Mouse (Mus musculus): ENCODE results near the gene Psmd8.
"Not testable (repeated sequence)": the region's sequence is repeated elsewhere in the genome, so short reads cannot be mapped to it uniquely, and the experiment has no call there.

Gene Psmd8

DNA sequence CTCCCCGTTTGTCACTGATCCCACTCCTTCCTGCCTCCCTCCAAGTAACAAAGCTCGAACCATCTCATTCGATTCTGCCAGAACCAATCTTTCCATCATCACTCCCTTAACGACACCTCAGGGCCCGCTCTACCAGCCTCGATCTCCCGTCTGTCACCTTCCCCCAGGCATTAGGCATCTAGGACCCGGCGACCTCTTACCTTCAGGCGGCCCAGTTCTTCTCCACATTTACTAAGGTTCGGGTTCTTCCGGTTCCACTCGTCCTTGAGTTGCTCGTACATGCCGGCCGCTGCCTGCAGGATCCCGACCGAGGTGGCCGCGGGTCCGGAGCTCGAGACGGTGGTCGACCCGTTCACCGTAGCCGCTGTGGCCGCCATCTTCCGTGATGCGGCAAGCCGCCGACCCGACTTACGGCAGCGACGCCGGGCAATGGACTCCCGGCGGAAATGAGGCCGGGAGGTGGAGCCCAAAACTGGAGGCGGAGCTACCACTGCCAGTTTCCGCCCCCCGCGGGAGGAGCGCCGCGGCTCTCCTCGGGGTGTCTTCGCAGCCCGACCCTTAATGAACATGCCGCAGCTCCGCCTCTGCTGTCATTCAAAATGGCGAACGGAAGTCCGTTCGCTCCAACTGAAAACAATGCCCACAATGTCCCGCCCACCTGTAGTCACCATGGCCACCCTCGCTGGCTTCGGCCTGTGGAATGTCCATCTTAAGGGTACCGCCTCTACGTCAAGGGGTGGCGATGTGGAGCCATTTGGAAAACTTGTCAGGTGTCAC lies at the start of gene Psmd8:
Gene Psmd8, minus strand, starts transcription at position 625 of the 777 bp plus-strand sequence.
- DNase-seq (ENCODE audit: low spot score in 2 of 2): peak; percentile 96 to 97

DNA sequence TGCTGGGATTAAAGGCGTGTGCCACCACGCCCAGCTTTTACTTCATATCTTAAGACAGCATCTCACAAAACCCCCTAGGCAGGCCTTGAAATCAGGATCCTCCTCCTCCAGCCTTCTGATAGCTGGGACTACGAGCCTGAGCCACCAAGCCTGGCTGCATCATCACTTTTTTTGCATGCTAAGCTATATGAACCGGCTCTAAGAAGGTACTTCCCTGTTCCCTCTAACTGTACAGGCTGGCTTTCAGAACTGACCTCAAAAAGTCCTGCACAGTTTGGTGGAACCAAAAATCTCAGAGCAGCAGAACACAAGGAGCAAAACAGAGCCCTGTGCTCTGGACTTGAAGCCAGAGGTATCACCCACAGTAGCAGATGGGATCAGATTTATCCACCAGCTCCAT lies 47.7 kb upstream of the Psmd8 start:
- DNase-seq (ENCODE audit: low spot score in 2 of 2): no peak

DNA sequence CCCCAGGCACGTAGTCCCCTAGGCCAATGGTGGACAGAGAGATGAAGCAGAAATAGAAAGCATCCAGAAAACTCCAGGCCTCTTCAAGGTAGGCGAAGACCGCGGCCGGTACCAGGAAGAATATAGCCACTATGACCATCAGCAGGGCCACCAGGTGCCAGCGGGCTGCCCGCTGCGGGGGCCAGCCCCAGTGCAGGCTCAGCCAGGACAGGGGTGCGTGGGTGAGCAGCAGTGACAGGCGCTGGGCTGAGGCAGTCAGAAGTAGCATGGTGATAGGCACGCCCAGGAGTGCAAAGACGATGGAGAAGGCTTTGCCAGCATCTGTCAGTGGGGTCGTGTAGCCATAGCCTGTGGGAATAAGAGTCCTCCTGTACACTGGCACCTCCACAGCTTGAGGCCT lies 45.0 kb upstream of the Psmd8 start:
- no peak for DNase-seq (ENCODE audit: low spot score in 2 of 2)

DNA sequence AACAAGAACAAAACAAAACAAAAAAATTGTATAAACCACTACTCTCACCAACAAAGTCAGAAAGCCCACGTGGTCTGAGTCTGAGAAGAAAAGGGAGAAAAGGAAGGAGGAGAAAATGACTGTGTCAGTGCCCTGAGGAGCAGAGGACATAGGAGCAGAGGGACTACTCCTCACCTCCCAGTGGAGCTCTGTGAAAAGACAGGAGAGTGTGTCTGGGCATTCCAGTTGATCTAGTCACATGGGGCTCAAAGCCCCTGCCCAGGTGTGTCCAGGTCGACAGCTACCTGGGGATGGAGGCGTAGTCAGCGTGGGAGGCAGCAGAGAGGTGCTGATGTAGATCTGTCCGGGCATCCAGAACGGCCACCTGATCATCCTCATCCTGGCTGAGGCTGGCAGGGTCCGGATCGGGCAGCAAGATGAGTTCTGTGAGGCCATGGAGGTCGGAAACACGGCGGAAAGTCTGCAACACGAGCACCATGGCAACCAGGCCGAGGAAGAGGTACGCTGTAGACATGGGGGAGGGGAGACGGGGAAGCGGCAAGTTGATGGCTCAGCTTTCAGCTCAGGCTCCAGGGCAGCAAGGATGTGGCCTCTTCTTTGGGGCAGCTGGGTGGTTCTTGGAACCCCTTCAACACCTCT lies 44.4 kb upstream of the Psmd8 start:
- no peak for DNase-seq (ENCODE audit: low spot score in 2 of 2)

DNA sequence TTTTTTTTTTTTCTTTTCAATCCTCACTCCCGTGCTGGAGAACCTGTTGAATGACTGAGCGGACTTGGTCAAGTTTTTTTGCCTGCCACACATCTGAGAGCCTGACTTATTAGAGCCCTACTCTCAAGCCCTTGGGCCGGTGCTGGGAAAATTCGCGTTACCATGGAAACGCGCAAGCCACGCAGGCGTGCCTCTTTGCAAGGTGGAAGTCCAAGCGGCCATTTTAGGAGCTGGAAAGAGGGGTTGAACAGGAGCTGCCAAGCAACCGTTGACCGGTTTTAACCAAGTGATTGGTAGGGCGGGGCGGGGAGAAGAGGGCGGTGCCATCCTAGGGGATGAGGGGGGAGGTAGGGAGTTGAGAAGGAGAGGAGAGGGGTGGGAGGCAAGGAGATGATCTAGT lies 34.3 kb upstream of the Psmd8 start:
- no peak for DNase-seq (ENCODE audit: low spot score in 2 of 2)

DNA sequence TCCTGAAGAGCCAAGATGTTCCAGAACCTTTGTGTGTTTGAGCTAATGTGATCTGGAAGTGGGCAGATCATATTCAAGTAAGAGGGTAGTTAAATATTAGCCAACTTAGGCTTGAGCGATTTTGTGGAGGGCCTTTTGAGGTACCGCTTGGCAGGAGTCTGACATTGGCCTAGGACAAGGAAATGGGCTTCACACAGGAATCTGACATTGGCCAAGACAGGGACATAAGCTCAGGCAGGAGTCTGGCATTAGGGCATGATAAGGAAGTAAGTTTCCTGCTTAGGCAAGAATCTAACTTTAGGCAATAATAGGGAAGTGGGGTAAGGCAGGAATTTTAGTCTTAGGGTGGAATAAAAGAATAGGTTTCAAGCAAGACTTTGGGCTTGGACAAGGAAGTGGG lies 33.7 kb upstream of the Psmd8 start:
- DNase-seq (ENCODE audit: low spot score in 2 of 2): no peak

DNA sequence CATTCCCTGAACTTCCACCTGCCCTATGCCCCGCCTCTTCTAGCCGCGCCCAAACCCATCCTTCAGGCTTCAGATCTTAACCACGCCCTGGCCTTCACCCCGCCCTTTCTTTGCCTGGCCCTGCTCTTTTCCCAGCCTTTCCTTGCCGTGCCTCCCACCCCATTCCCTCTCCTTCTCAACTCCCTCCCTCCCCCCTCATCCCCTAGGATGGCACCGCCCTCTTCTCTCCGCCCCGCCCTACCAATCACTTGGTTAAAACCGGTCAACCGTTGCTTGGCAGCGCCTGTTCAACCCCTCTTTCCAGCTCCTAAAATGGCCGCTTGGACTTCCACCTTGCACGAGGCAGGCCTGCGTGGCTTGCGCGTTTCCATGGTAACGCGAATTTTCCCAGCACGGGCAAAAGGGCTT lies 33.2 kb upstream of the Psmd8 start, which contains the start of gene Catsperg1:
Gene Catsperg1, minus strand, starts transcription at position 361 of the 408 bp plus-strand sequence.
- DNase-seq (ENCODE audit: low spot score in 2 of 2): no peak

DNA sequence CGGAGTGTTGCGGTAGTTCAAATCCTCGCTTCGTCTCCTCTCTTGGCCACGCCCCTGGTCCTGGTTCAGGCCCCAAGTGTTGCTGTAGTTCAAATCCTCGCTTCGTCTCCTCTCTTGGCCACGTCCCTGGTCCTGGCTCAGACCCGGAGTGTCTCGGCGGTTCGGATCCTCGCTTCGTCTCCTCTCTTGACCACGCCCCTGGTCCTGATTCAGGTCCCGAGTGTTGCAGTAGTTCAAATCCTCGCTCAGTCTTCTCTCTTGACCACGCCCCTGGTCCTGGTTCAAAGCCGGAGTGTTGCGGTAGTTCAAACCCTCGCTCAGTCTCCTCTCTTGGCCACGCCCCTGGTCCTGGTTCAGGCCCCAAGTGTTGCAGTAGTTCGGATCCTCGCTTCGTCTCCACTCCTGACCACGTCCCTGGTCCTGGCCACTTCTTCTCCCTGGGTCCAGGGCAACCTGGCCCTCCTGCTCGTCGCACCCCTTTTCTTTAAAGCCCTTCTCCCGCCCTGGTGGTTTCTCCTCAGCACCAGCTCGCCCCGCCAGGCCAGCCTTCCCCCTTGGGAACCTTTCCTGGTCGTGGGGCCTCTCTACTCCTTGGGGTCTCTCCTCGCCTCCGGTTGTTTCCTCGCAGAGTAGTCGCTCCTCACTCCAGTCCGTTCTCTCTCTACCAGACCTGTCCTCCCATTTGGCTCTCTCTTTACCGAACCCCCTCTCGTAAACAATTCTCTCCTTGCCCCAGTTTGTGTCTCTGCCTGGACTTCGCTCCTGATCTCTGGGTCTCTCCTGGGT lies 32.5 kb upstream of the Psmd8 start:
- not testable (repeated sequence) for DNase-seq (ENCODE audit: low spot score in 2 of 2)

DNA sequence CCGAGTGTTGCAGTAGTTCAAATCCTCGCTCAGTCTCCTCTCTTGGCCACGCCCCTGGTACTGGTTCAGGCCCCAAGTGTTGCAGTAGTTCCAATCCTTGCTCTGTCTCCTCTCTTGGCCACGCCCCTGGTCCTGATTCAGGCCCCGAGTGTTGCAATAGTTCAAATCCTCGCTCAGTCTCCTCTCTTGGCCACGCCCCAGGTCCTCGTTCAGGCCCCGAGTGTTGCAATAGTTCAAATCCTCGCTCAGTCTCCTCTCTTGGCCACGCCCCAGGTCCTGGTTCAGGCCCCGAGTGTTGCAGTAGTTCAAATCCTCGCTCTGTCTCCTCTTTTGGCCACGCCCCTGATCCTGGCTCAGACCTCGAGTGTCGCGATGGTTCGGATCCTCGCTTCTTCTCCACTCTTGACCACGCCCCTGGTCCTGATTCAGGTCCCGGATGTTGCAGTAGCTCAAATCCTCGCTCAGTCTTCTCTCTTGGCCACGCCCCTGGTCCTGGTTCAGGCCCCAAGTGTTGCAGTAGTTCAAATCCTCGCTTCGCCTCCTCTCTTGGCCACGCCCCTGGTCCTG lies 31.8 kb upstream of the Psmd8 start:
- no peak for DNase-seq (ENCODE audit: low spot score in 2 of 2)

DNA sequence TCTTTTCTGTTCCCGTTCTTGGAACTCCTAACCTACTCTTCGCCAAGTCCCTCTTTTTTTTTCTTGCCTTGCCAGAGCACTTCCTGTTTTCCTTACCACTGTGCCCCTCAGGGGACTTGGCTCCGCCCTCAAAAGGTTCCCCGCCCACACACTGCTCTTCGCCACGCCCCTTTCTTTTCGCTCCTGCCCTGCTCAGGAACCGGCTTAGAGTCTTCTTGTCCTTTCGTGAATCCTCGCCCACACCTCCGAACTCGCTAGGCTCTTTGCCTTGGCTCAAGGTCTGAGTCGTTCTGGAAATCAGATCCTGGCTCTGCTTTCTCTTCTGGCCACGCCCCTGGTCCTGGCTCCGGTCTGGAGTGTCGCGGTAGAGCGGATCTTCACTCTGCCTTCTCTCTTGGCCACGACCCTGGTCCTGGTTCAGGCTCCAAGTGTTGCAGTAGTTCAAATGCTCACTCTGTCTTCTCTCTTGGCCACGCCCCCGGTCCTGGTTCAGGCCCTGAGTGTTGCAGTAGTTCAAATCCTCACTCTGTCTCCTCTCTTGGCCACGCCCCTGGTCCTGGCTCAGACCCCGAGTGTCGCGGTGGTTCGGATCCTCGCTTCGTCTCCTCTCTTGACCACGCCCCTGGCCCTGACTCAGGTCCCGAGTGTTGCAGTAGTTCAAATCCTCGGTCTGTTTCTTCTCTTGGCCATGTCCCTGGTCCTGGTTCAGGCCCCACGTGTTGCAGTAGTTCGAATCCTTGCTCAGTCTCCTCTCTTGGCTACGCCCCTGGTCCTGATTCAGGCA lies 31.1 kb upstream of the Psmd8 start:
- DNase-seq (ENCODE audit: low spot score in 2 of 2): peak; percentile 82 to 90

DNA sequence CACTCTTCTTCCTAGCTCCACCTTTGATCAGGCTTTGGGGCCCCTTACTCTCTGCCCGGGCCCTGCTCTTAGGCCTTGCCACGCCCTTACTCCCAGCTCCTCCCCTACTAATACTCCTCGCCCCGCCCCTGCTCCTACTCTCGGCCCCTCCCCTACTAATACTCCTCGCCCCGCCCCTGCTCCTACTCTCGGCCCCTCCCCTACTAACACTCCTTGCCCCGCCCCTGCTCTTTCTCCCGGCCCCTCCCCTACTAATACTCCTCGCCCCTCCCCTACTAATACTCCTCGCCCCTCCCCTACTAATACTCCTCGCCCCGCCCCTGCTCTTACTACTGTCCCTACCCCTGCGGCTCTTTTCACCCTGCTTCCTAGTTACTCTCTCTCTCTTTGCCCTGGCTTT lies 30.5 kb upstream of the Psmd8 start:
- DNase-seq (ENCODE audit: low spot score in 2 of 2): not testable (repeated sequence)

DNA sequence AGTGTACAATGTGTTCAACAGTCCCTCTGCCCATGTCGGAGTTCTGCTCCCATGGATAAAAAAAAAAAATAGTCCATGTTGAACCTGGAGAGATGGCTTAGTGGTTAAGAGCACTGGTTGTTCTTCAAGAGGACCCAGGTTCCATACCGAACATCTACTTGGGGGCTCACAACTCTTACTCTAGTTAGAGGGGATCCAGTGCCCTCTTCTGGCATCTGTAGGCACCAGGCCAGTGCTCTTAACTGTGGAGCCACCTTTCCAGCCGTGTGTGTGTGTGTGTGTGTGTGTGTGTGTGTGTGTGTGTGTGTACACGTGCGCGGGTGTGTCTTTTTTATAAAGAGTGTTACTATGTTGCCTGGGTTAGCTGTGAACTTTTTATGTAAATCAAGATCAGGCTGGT lies 22.1 kb upstream of the Psmd8 start:
- DNase-seq (ENCODE audit: low spot score in 2 of 2): no peak

DNA sequence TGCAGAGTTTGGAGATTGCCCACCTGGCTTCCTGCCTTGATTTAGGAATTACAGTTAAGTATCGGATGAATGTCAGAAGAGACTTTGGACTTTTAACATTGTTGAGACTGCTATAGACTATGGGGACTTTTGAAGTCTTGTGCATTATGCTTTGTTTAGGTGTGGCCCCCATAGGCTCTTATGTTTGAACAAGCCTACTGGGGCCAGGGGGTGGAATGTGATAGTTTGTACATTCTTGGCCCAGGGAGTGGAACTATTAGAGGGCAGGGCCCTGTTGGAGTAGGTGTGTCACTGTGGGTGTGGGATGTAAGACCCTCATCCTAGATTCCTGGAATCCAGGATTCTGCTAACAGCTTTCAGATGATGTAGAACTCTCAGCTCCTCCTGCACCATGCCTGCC lies 13.7 kb upstream of the Psmd8 start:
- DNase-seq (ENCODE audit: low spot score in 2 of 2): not testable (repeated sequence)

DNA sequence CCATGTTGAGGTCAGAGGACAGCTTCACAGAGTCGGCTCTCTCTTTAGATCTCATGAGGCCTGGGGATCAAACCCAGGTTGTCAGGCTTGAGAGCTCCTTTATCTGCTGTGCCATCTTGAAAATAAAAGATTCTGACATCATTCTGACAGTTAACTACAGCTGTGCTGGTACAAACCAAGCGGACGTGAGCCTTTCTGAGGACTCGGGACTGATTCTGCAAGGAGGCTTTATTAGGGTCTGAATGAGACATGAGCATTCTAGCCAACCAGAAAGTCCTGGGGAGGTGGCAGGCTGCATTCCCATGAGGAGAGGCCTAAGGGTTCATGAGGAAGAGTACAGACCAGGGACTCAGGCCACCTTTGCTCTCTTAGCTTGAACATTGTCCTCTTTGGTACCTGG lies 822 bp upstream of the Psmd8 start:
- DNase-seq (ENCODE audit: low spot score in 2 of 2): not testable (repeated sequence)

DNA sequence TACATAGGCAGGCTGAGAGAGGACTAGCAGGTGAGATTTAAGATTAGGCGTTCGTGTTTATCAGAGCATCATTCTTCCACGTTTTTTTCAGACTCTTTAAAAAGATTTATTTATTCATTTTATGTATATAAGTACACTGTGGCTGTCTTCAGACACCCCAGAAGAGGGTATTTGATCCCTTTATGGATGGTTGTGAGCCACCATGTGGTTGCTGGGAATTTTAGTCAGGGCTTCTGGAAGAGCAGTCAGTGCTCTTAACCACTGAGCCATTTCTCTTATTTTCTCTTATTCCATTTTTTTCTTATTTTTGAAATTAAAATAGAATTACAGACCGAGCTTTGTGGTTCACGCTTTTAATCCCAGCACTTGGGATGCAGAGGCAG lies 344 bp upstream of the Psmd8 start:
- no peak for DNase-seq (ENCODE audit: low spot score in 2 of 2)

DNA sequence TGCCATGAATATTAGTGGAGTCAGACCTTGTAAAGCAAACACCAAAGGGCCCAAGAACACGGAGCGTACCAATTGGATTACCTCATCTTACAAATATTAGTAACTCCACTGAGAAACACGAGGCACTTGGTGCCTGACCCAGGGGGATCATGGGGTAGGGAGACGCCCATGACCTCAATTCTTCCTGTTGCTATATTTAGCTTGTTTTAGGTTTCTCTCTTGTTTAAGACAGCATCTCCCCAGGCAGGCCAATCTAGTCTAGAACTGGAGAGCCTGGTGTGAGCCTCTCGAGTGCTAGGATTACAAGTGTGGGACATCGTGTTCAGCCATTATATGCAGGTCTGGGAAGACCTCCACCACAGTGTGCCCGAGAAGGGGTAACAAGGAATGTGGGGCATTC lies 1.2 kb downstream of the Psmd8 start:
- DNase-seq (ENCODE audit: low spot score in 2 of 2): peak in 1 of 2 experiments; percentile 53

DNA sequence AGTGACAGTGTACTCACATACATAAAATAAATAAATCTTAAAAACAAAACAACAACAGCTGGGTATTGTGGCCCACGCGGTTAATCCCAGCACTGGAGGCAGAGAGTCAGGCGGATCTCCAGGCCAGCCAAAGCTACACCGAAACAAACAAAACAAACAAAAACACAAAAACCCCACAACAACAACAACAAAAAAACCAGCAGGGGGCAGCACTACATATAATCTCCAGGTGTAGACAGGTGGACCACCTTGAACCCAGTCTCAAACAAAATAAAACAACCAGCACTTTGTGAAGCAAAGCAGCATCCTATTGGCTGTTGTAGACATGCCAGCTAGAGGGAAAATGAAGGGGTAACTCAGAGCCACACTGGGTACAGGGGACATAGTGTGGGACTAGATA lies 2.4 kb downstream of the Psmd8 start:
- DNase-seq (ENCODE audit: low spot score in 2 of 2): no peak

DNA sequence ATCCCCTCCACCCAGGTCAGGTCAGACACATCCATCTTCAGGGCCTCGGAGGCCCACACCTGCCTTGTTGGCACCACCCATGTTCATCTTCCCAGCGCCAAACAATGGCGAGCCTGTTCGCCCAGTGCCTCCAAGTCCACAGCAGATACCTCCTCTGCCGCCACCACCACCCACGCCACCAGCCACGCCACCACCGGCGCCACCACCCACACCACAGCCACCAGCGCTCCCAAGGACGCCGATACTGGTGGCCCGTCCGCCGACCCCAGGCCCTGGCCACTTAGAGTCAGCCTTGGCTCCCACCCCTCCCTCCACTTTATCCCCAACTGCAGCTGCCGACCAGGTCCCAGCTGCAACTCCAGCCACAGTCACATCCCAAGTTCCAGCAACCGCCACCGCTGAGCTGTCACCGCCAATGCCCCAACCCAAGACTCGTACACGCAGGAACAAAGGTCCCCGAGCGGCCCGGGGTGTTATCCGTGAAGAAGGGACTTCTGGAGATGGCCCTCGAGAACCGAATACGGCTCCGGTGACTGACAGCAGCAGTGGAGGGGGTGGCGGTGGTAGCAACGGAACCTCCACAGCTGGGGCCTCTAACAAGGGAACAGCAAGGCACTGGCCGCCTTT lies 8.0 kb downstream of the Psmd8 start:
- DNase-seq (ENCODE audit: low spot score in 2 of 2): no peak

DNA sequence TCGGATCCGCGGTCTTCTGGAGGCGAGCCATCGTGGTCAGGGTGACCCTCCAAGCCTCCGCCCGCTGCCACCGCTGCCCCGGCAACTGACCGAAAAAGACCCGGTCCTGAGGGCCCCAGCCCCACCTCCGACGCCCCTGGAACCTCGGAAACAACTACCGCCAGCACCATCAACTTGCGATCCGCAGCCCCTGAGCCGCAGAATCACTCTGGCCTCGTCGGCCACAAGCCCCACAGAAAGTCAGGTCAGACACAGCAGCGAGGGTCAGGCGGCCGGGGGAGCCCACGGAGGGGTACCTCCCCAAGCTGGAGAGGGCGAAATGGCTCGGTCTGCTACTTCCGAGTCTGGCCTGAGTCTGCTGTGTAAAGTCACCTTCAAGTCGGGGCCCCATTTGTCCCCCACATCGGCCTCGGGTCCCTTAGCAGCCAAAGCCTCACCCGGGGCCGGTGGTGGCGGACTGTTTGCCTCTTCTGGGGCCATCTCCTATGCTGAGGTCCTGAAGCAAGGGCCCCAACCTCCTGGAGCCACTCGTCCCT lies 8.9 kb downstream of the Psmd8 start:
- no peak for DNase-seq (ENCODE audit: low spot score in 2 of 2)

DNA sequence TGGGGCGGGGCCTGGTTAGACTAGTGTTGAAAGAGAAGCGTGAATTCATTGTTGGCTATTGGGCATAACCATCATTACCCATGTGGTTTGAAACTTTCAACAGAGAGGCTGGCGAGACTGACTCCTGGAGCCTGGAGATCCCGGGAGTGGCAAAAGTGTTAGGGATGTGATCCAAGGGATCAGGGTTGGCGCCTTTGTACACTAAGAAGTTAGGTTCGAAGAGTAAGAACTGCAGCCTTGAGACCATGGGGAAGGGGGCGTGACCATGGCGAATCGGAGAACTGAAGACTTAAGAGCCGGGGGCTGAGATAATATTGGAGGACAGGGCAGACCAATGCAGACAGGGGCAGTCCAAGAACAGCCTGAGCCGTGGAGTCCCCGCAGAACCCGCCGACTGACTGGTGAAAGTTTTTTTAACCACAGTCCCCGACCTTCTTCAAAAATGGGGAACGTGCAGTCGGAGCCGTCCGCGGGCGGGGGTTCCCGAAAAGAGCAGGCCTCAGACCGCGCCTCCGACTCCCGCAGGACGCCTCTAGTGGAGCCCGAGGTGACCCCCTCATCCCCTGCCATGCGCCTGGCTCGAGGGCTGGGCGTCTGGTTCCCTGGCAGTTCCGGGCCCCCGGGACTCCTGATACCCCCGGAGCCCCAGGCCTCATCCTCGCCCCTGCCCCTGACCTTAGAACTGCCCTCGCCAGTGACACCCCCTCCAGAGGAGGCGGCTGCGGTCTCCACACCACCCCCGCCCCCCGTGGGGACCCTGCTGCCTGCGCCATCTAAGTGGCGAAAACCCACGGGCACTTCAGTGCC lies 9.5 kb downstream of the Psmd8 start:
- DNase-seq (ENCODE audit: low spot score in 2 of 2): peak; percentile 21 to 41

All from natural killer cell, adult 2 months (primary cell).